Mouse (Mus musculus) liver, embryonic 15.5 days (tissue): ENCODE results near the gene Lalba. TPM values are rescaled to one million over a fixed set of nuclear protein-coding genes. Genes with fewer than 3 reads are reported as not detected.

Source experiments
- ATAC-seq: fragments of 200-750 bp; cut with Nextera tagmentation; 2 replicates; pipeline ENCODE4 v1.8.0; 2017; ENCODE audit warnings: moderate number of reproducible peaks, mild to moderate bottlenecking, moderate library complexity; ENCODE audit not compliant: insufficient read depth
- H3K27ac ChIP-seq: fragments of 300-500 bp; sonication (generic); replicated peaks from 2 replicates; pipeline ENCODE4 v1.5.1; 2015; ENCODE audit warnings: mild to moderate bottlenecking, inconsistent platforms
- H3K27me3 ChIP-seq: fragments of 300-500 bp; sonication (generic); 2 replicates; pipeline ENCODE4 v1.6.1; 2015; ENCODE audit warnings: mild to moderate bottlenecking, inconsistent platforms
- H3K36me3 ChIP-seq: fragments of 300-500 bp; sonication (generic); replicated peaks from 2 replicates; pipeline ENCODE4 v1.6.1; 2015; ENCODE audit warnings: moderate library complexity, mild to moderate bottlenecking, inconsistent platforms
- H3K4me1 ChIP-seq: fragments of 300-500 bp; sonication (generic); replicated peaks from 2 replicates; pipeline ENCODE4 v1.6.1; 2015; ENCODE audit warnings: inconsistent platforms
- H3K4me2 ChIP-seq: fragments of 300-500 bp; sonication (generic); 2 replicates; pipeline ENCODE4 v1.6.1; 2015; ENCODE audit warnings: moderate library complexity, mild to moderate bottlenecking, inconsistent platforms
- H3K4me3 ChIP-seq: fragments of 300-500 bp; sonication (generic); replicated peaks from 2 replicates; pipeline ENCODE4 v1.5.1; 2015; ENCODE audit warnings: mild to moderate bottlenecking, inconsistent platforms
- H3K9ac ChIP-seq: fragments of 300-500 bp; sonication (generic); 2 replicates; pipeline ENCODE4 v1.6.1; 2015; ENCODE audit warnings: moderate library complexity, mild to moderate bottlenecking, inconsistent platforms
- H3K9me3 ChIP-seq: fragments of 300-500 bp; sonication (generic); replicated peaks from 2 replicates; pipeline ENCODE4 v1.6.1; 2016; ENCODE audit warnings: inconsistent platforms
- WGBS: fragments of 180-500 bp; shearing (Covaris S2); methylation state at CpG from one replicate; pipeline ENCODE4 v1.1.7; 2015; ENCODE audit warnings: mixed read lengths; ENCODE audit not compliant: insufficient replicate concordance; 5-methylcytosine and 5-hydroxymethylcytosine counted together
- polyA plus RNA-seq: library from polyadenylated mRNA; unstranded; fragments of >200 nt; fragmentation: Nextera tagmentation; extraction: Ambion mirVana; gene quantifications from 2 replicates; pipeline ENCODE4 v1.2.1, GENCODE M21; 2015

Lalba gene
- polyA plus RNA-seq, 1 experiment from 2014 or later, result not detected

DNA sequence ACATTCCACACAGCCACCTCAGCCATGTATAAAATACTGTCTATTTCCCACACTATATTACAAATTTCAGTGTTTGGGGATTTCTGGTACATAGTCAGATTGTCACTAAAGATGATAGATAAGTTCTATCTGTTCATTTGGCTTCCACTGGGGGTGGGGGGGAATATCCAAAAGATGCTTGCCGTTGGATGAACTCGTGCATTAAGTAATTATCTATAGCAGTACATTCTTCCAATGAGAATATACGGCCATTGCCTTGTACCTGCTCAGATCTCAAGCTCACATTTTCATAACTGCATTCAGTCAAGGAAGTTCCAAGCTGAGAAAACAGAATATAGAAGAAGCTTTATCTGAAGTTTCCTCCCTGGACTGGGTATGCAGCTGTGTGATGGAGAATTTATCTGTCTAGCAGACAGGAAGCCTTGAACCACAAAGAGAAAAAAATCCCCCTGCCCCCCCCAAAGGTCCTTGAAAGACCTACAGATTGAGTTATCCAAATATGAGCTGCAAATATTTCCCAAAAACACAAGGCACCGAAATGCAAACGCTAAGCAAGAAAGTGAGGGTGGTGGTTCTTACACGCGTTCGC, 4.0 kb upstream of the Lalba start:
- no peak overlapping the region for H3K27ac ChIP-seq
- H3K36me3 ChIP-seq, result no peaks in the 10 kb centered on the region
- H3K9ac ChIP-seq, result no peak overlapping the region
- H3K27me3 ChIP-seq, result no peaks in the 10 kb centered on the region
- WGBS, result 47% methylated on average over 8 of the region's 8 CpGs
- H3K4me3 ChIP-seq, result no peak overlapping the region
- H3K4me2 ChIP-seq, result no peak overlapping the region
- ATAC-seq, result no peak
- no peaks in the 10 kb centered on the region for H3K9me3 ChIP-seq
- no peaks in the 10 kb centered on the region for H3K4me1 ChIP-seq

DNA sequence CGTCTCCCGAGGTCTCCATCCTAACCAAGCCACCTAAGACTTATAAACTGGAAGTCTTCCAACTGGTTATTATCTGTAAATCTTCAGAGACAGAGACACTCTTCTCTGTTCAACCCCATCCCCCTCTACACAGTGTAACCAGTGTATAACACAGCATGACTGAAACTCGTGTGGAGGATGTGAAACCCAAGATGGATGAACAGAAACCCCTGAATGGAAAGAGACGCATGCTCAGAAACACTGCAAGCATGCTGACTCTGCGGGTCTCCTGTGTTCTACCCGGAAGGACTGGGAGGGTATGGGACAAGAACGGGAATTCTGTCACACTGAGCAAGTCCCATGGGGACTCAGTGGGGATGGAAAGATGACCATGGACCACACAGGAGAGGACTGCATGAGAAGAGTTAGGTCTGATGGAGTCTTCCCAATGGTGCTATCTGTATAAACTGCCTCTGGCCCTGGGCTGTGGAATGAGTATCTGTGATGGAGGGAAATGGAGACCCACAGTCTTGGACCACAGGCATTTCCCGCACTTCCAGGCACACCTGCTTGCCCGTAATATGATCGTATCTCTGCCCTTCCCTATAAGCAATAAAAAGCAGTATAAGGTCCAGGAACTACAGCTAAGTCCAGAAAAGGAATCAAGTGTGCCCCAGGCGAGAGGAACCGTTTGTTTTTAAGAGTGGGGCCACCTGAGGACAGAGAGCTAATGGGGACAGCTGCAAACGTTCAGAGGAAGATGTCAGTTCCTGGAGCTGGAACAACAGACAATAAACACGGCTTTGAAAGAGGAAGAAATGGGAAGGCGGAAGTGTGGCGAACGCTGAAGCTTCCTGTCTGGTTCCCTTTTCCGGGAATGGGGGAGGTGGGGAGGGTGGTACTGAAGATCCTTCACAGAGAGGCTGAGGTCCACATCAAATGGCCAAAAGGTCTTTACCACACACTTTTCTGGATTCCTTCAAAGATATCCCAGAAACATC, 1.7 kb upstream of the Lalba start:
- H3K4me2 ChIP-seq, result no peak overlapping the region

DNA sequence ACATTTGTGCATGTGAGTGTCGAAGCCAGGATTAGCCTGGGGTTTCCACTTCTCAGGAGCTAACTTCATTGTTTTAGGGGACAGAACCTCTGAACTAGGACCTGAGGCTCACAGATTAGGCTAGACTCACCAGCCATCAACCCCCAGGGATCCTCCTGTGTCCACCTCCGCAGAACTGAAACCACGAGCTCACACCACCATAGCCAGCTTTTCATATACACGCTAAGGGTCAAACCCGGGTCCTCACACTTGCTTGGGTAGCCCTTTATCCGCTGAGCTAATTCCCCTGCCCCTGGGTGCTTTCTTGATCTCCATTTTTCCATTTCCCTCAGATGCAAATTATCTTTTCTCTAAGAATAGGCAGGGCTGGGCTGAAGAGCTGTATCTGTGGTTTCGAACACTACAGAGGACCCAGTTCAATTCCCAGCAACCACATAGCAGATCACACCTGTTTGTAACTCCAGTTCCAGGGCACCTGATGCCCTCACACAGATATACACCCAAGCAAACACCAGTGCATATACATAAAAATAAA, 2.9 kb downstream of the Lalba start:
- Histone ChIP-seq H3K4me3 (no peak overlapping the region), H3K27ac (no peak overlapping the region), H3K4me1 (no peaks in the 10 kb centered on the region), H3K4me2 (no peak overlapping the region), H3K9ac (no peak overlapping the region), H3K36me3 (no peaks in the 10 kb centered on the region), H3K27me3 (no peaks in the 10 kb centered on the region), H3K9me3 (no peaks in the 10 kb centered on the region)
- WGBS, result 58% methylated on average over 7 of the region's 7 CpGs
- ATAC-seq, result no peak

More for the DNA sequence above, 1.7 kb upstream of the Lalba start:
- no peaks in the 10 kb centered on the region for H3K36me3 ChIP-seq
- H3K4me3 ChIP-seq, result no peak overlapping the region
- WGBS, result 31% methylated on average over 18 of the region's 18 CpGs
- H3K4me1 ChIP-seq, result no peaks in the 10 kb centered on the region
- H3K9me3 ChIP-seq, result no peaks in the 10 kb centered on the region
- H3K9ac ChIP-seq, result no peak overlapping the region
- no peak overlapping the region for H3K27ac ChIP-seq
- no peaks in the 10 kb centered on the region for H3K27me3 ChIP-seq
- no peak for ATAC-seq

DNA sequence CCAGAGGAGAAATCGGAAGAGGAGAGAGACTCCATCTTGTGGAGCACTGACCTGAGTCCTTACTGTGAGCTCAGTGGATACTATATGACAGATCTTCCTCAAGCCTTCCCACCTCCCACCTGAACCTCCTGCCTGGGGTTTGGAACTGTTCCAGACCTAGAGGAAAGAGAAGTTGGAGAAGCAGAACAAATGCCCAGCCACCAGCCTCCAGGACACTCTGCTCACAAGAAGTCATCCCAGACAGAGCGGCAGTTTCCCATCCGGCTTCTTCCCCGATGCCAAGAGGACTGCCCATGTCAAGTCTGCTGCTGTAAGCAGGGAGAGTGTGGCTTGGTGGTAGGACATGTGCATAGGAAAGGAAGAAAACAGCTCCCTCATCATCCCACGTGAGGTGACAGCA, 6.2 kb downstream of the Lalba start:
- no peak for ATAC-seq
- no peak overlapping the region for H3K27ac ChIP-seq
- H3K4me3 ChIP-seq, result no peak overlapping the region
- H3K27me3 ChIP-seq, result no peaks in the 10 kb centered on the region
- H3K9me3 ChIP-seq, result no peaks in the 10 kb centered on the region
- H3K4me2 ChIP-seq, result no peak overlapping the region
- H3K4me1 ChIP-seq, result no peaks in the 10 kb centered on the region
- no peaks in the 10 kb centered on the region for H3K36me3 ChIP-seq
- WGBS, result 68% methylated on average over 5 of the region's 5 CpGs
- H3K9ac ChIP-seq, result no peak overlapping the region

DNA sequence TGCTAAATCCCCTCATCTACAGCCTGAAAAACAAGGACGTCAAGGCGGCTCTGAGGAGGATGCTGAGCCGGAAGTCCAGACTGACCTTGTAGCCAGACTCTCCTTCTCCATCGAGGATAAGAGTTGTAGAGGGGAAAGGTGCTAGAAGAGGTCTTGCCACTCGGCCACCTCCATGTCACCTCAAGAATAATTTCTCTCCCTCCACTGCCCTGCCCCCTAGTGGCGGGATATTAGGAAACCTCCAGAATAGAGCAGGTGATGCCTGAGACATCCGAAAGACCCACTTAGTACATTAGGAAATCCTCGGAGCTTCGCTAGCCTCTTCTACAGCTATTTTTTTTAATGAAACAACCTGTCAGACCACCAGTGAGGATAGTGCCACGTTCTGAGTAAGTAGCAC, 7.1 kb downstream of the Lalba start:
- Histone ChIP-seq H3K4me1 (no peaks in the 10 kb centered on the region), H3K27ac (no peak overlapping the region), H3K9me3 (no peaks in the 10 kb centered on the region), H3K4me2 (no peak overlapping the region), H3K36me3 (no peaks in the 10 kb centered on the region), H3K27me3 (no peaks in the 10 kb centered on the region), H3K9ac (no peak overlapping the region), H3K4me3 (no peak overlapping the region)
- no peak for ATAC-seq
- 41% methylated on average over 10 of the region's 10 CpGs for WGBS

DNA sequence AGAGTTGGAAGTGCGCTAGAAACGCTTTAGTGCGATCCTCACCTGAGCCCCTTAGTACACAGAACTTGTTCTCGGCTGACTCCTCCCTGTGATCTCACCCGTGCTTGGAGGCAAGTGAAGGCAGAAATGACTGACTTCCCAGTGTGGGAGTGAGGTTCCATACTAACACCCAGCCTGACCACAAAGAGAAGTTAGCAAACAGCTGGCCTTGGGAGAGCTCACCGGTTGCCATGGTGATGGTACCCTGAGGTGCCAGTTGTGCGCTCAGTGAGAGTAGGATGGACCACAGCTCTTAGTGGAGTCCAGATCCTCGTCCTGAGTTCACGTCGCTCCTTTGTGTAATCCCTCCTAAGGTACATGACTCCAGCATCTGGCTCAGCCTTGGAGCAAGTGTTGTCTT, 7.6 kb downstream of the Lalba start:
- no peaks in the 10 kb centered on the region for H3K27me3 ChIP-seq
- no peak overlapping the region for H3K27ac ChIP-seq
- 67% methylated on average over 10 of the region's 10 CpGs for WGBS
- H3K9me3 ChIP-seq, result no peaks in the 10 kb centered on the region
- no peak overlapping the region for H3K9ac ChIP-seq
- ATAC-seq, result no peak
- no peaks in the 10 kb centered on the region for H3K36me3 ChIP-seq
- H3K4me1 ChIP-seq, result no peaks in the 10 kb centered on the region
- H3K4me3 ChIP-seq, result no peak overlapping the region
- H3K4me2 ChIP-seq, result no peak overlapping the region

DNA sequence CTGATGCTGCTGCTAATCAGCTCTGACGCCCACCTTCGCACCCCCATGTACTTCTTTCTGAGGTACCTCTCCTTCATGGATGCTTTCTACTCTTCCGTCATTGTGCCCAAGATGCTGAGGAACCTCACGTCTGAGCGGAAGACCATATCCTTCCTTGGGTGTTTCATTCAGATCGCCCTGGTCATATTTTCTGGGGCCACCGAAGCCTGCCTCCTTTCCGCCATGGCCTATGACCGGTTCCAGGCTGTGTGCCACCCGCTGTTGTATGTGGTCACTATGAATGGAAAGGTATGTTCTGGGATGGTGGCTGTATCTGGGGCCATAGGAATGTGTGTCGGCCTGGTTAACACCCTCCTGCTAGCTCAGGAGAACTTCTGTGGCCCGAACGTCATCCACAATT, 11.0 kb downstream of the Lalba start:
- Histone ChIP-seq H3K4me3 (no peak overlapping the region), H3K4me2 (no peak overlapping the region), H3K9me3 (no peaks in the 10 kb centered on the region), H3K4me1 (no peaks in the 10 kb centered on the region), H3K9ac (no peak overlapping the region), H3K27ac (no peak overlapping the region), H3K36me3 (no peaks in the 10 kb centered on the region), H3K27me3 (no peaks in the 10 kb centered on the region)
- WGBS, result 76% methylated on average over 13 of the region's 13 CpGs
- ATAC-seq, result no peak

DNA sequence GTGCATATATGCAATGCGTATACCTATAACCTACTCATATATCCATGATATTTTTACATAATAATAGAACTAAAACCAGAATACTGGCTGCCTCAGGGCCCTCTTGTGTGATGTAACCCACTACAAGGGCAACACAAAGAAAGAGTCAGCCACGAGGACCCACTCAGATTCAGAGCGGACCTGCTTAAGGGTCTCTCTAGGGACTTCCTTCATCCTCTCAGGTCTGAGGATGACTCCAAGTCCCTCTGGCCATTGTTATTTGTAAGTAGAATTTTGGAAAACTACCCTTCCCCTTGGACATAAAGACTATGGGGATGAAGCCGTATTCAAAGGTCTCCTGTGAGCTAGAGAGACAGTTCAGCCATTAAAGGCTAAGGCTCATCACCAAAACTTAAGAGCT, 12.9 kb downstream of the Lalba start, which contains the start of gene OR5BS1P:
Gene OR5BS1P, plus strand, starts transcription at position 301 of the 400 bp plus-strand sequence.
- no peak for ATAC-seq
- no peaks in the 10 kb centered on the region for H3K9me3 ChIP-seq
- no peaks in the 10 kb centered on the region for H3K36me3 ChIP-seq
- no peaks in the 10 kb centered on the region for H3K27me3 ChIP-seq
- H3K9ac ChIP-seq, result no peak within 1 kb of the TSS
- no peak within 1 kb of the TSS for H3K4me2 ChIP-seq
- no peak within 1 kb of the TSS for H3K27ac ChIP-seq
- H3K4me3 ChIP-seq, result no peak within 1 kb of the TSS
- H3K4me1 ChIP-seq, result no peaks in the 10 kb centered on the region
- WGBS, result 64% methylated on average over 4 of the region's 4 CpGs

DNA sequence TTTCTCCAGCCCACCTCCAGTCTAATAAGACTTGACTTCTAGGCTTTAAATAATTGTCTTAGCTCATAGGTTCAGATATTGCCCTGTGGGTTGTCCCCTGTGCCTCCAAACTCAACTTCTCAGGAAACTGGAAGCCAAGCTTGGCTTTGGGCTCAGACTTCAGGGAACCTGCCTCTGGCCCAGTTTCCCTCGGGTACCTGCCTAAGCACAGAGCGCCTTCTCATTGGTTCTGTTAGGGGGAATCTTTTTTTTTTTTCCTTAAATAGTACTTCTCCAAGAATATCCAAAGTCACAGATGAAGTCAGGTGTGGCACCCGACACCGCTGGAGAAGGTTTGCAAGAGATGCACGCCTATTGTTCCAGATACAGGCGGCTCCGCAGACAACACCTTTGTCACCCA, 30.2 kb downstream of the Lalba start, which contains the start of gene Olfr281:
Gene Olfr281, plus strand, starts transcription at position 301 of the 400 bp plus-strand sequence.
- WGBS, result 72% methylated on average over 7 of the region's 7 CpGs
- ATAC-seq, result no peak
- Histone ChIP-seq H3K9ac (no peak within 1 kb of the TSS), H3K4me1 (no peaks in the 10 kb centered on the region), H3K4me2 (no peak within 1 kb of the TSS), H3K9me3 (no peaks in the 10 kb centered on the region), H3K27ac (no peak within 1 kb of the TSS), H3K4me3 (no peak within 1 kb of the TSS), H3K36me3 (no peaks in the 10 kb centered on the region), H3K27me3 (no peaks in the 10 kb centered on the region)

DNA sequence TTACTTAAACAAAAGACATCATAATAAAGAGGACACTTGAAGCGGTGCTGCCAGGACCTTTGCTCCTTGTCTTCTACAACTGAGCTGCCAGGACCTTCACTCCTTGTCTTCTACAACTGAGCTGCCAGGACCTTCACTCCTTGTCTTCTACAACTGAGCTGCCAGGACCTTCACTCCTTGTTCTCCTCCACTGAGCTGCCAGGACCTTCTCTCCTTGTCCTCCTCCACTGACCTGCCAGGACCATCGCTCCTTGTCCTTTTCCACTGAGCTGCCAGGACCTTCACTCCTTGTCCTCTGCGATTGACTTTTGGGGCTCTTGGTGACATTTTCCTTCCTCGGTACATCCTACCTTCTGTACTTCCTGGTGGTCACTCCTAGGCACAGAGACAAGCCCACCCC, 34.0 kb downstream of the Lalba start:
- Histone ChIP-seq H3K4me3 (no peak overlapping the region), H3K27ac (no peak overlapping the region), H3K9me3 (no peaks in the 10 kb centered on the region), H3K27me3 (no peaks in the 10 kb centered on the region), H3K36me3 (no peaks in the 10 kb centered on the region), H3K4me1 (no peaks in the 10 kb centered on the region), H3K9ac (no peak overlapping the region), H3K4me2 (no peak overlapping the region)
- 56% methylated on average over 4 of the region's 4 CpGs for WGBS
- no peak for ATAC-seq

DNA sequence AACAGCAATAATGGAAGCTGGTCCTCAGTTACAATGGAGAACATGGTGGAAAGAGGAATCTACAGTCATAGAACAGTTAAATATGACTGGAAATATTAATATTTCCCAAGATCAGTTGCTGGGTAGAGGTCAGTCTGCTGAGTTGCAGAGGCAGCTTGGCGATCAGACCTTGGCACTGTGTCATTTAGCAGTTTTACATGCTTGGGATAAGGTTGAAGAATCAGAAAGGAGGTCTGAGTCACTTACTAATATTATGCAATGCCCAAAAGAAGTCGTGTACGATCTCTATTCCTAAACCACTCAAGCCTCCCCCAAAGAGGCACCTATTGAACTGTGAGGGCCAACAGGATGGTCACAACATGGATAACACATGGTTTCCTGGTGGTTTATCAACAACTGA, 38.0 kb downstream of the Lalba start:
- WGBS, result 61% methylated on average over 3 of the region's 3 CpGs
- no peak overlapping the region for H3K4me3 ChIP-seq

More for the DNA sequence above, 38.0 kb downstream of the Lalba start:
- H3K4me1 ChIP-seq, result no peaks in the 10 kb centered on the region
- H3K9me3 ChIP-seq, result no peaks in the 10 kb centered on the region
- H3K9ac ChIP-seq, result no peak overlapping the region
- H3K36me3 ChIP-seq, result no peaks in the 10 kb centered on the region
- no peak overlapping the region for H3K27ac ChIP-seq
- no peak for ATAC-seq
- H3K4me2 ChIP-seq, result no peak overlapping the region
- no peaks in the 10 kb centered on the region for H3K27me3 ChIP-seq
